Mouse (Mus musculus): ENCODE measurements around the gene Pgam1.

DNA sequence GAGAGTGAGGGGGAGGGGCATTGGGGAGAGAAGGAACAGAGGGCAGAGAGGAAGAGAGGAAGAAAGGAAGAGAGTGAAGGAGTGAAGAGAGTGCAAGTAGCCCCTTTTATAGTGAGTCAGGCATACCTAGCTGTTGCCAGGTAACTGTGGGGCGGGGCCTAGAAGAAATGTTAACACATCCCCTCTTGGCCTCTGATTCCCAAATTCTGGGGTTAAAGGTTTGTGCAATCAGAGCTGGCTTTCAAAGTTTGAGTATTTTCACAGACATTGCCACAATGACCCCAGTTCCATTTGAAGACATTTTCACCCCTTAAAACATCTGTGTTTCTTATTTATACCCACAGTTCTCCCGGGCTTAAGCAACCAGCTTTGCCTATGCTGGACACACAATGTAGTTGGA lies 6.5 kb upstream of the Pgam1 start:
- TF ChIP-seq POLR2A (IDR thresholded peaks at IDR 0.05; ENCODE audit: insufficient read length, low read depth): no peak
- TF ChIP-seq MYOD1 (IDR thresholded peaks at IDR 0.05; ENCODE audit: control insufficient read depth in 1 of 3, insufficient read length in 2 of 3, low read depth in 2 of 3): no peak
- TF ChIP-seq E2F4 (IDR thresholded peaks at IDR 0.05; ENCODE audit: insufficient read depth): no peak
- no peak for TF ChIP-seq TCF12 (IDR thresholded peaks at IDR 0.05; ENCODE audit: insufficient read depth, poor library complexity, severe bottlenecking)
- TF ChIP-seq TCF3 (IDR thresholded peaks at IDR 0.05; ENCODE audit: insufficient read length, low read depth): no peak
- TF ChIP-seq SRF (IDR thresholded peaks at IDR 0.05; ENCODE audit: control insufficient read depth, insufficient read length, low read depth): no peak
- no peak for TF ChIP-seq USF1 (IDR thresholded peaks at IDR 0.05; ENCODE audit: low read depth)
